Mouse (Mus musculus) thymus, postnatal 4 days (tissue): Measurements from ENCODE around the gene Ccdc12.

Experiments
- DNase-seq: peaks from one replicate; pipeline ENCODE4 v3.0.0; 2021

The Ccdc12 gene

GRCm38 (mm10) chr9:110656249-110657221 is at the start of gene Ccdc12:
TSS of gene Ccdc12 (plus strand) at chr9:110656503.
- peak; percentile 95 for DNase-seq

GRCm38 (mm10) chr9:110611471-110611870 is 44.8 kb upstream of the Ccdc12 start:
- no peak for DNase-seq

GRCm38 (mm10) chr9:110617081-110617480 is 39.2 kb upstream of the Ccdc12 start:
- peak; percentile 28 for DNase-seq

GRCm38 (mm10) chr9:110620180-110620579 is 36.1 kb upstream of the Ccdc12 start:
- peak; percentile 42 for DNase-seq

- DNase-seq = no peak
Measured at GRCm38 (mm10) chr9:110620685-110621084, 35.6 kb upstream of the Ccdc12 start.

- DNase-seq = no peak
Measured at GRCm38 (mm10) chr9:110622621-110623219, 33.6 kb upstream of the Ccdc12 start.

- no peak for DNase-seq
Measured at GRCm38 (mm10) chr9:110623416-110624195, 32.7 kb upstream of the Ccdc12 start.

GRCm38 (mm10) chr9:110624361-110625166 is 31.7 kb upstream of the Ccdc12 start, which contains the start of gene Nradd:
TSS of gene Nradd (minus strand) at chr9:110624452.
- no peak for DNase-seq

GRCm38 (mm10) chr9:110625350-110625908 is 30.9 kb upstream of the Ccdc12 start:
- no peak for DNase-seq

- DNase-seq = peak; percentile 6
Measured at GRCm38 (mm10) chr9:110630171-110630570, 26.1 kb upstream of the Ccdc12 start.

- DNase-seq = peak; percentile 83
Measured at GRCm38 (mm10) chr9:110631191-110631590, 25.1 kb upstream of the Ccdc12 start.

GRCm38 (mm10) chr9:110631651-110632275 is 24.5 kb upstream of the Ccdc12 start:
- peak; percentile 19 for DNase-seq

GRCm38 (mm10) chr9:110632671-110633070 is 23.6 kb upstream of the Ccdc12 start:
- DNase-seq = no peak

GRCm38 (mm10) chr9:110633882-110634281 is 22.4 kb upstream of the Ccdc12 start:
- DNase-seq = no peak

- peak; percentile 99 for DNase-seq
Measured at GRCm38 (mm10) chr9:110635225-110635624, 21.1 kb upstream of the Ccdc12 start.

- no peak for DNase-seq
Measured at GRCm38 (mm10) chr9:110638611-110639021, 17.7 kb upstream of the Ccdc12 start.

GRCm38 (mm10) chr9:110641006-110641405 is 15.3 kb upstream of the Ccdc12 start:
- DNase-seq = no peak

- DNase-seq = no peak
Measured at GRCm38 (mm10) chr9:110642812-110643524, 13.3 kb upstream of the Ccdc12 start.

- no peak for DNase-seq
Measured at GRCm38 (mm10) chr9:110643787-110644186, 12.5 kb upstream of the Ccdc12 start.

- DNase-seq = peak; percentile 51
Measured at GRCm38 (mm10) chr9:110644295-110644694, 12.0 kb upstream of the Ccdc12 start.

- peak; percentile 87 for DNase-seq
Measured at GRCm38 (mm10) chr9:110645219-110645618, 11.1 kb upstream of the Ccdc12 start.
